Mouse (Mus musculus): ENCODE data around the gene Cpped1. TPM values are rescaled to one million over a fixed set of nuclear protein-coding genes. Genes with fewer than 3 reads are reported as not detected.

The Cpped1 gene
- total and polyA plus RNA-seq, 3 experiments: 13.6 to 34.6 (median 17.5) TPM

- TF ChIP-seq USF2 (conservative IDR thresholded peaks at IDR 0.05; ENCODE audit: low read depth, low read length): no peak
- DNase-seq (ENCODE audit: extremely low read depth): no peak
- H3K27me3 ChIP-seq (replicated peaks): no peaks in the 10 kb centered on the region
- H3K9me3 ChIP-seq (replicated peaks; ENCODE audit: low read length): no peaks in the 10 kb centered on the region
- H3K79me2 ChIP-seq (replicated peaks; ENCODE audit: control insufficient read depth, extremely low read depth, insufficient read depth, poor library complexity, severe bottlenecking): no peaks in the 10 kb centered on the region
- H3K4me1 ChIP-seq (ENCODE audit: control insufficient read depth in 1 of 2, insufficient read depth in 2 of 2): peaks cover 8 to 45% of the 10 kb centered on the region in 2 experiments
- H3K4me2 ChIP-seq (ENCODE audit: insufficient read depth, low read depth, poor library complexity, severe bottlenecking): no peak overlapping the region
- H3K4me3 ChIP-seq (replicated peaks in 1 of 3; ENCODE audit: low read depth in 2 of 3, low read length in 2 of 3, poor library complexity in 1 of 3): no peak overlapping the region
- no peak overlapping the region for H3K27ac ChIP-seq (ENCODE audit: insufficient read depth, low read depth)
- in situ Hi-C loops (cut with MboI; ENCODE audit: low pct_ligation_motif_present, low pct_unique_long_range_greater_than_20kb, low sequenced_read_pairs): loop anchor here (25.0 kb wide), 1 partner anchor 438 kb away; no protein-coding TSS in a partner anchor
- H3K9ac ChIP-seq (ENCODE audit: insufficient read depth, low read depth): no peak overlapping the region
- H3K36me3 ChIP-seq (replicated peaks in 1 of 2; ENCODE audit: control insufficient read depth in 1 of 2, insufficient read depth in 1 of 2, low read length in 1 of 2): peaks cover 2 to 48% of the 10 kb centered on the region in 2 experiments
- dilution Hi-C loops (cut with MboI; ENCODE audit: extremely low pct_ligation_motif_present, extremely low pct_unique_long_range_greater_than_20kb, low sequenced_read_pairs): no loop called here
These were observed 8.9 kb downstream of the Cpped1 start for GRCm38 (mm10) chr16:11900341-11900740.

- Histone ChIP-seq H3K9me3 (replicated peaks; ENCODE audit: low read length) (no peaks in the 10 kb centered on the region), H3K27me3 (replicated peaks) (no peaks in the 10 kb centered on the region), H3K4me1 (ENCODE audit: control insufficient read depth in 1 of 2, insufficient read depth in 2 of 2) (peaks cover 8 to 32% of the 10 kb centered on the region in 2 experiments), H3K4me3 (replicated peaks in 1 of 3; ENCODE audit: low read depth in 2 of 3, low read length in 2 of 3, poor library complexity in 1 of 3) (peak overlapping the region in 1 of 3 experiments; percentile 16), H3K4me2 (ENCODE audit: insufficient read depth, low read depth, poor library complexity, severe bottlenecking) (0 out of 2 replicates have a peak overlapping the region, but pooled peaks have one; percentile 16), H3K79me2 (replicated peaks; ENCODE audit: control insufficient read depth, extremely low read depth, insufficient read depth, poor library complexity, severe bottlenecking) (no peaks in the 10 kb centered on the region), H3K27ac (ENCODE audit: insufficient read depth, low read depth) (no peak overlapping the region), H3K36me3 (replicated peaks in 1 of 2; ENCODE audit: control insufficient read depth in 1 of 2, insufficient read depth in 1 of 2, low read length in 1 of 2) (peaks cover 0 to 41% of the 10 kb centered on the region in 2 experiments), H3K9ac (ENCODE audit: insufficient read depth, low read depth) (no peak overlapping the region)
- in situ Hi-C loops (cut with MboI; ENCODE audit: low pct_ligation_motif_present, low pct_unique_long_range_greater_than_20kb, low sequenced_read_pairs) (no loop called here), dilution Hi-C loops (cut with MboI; ENCODE audit: extremely low pct_ligation_motif_present, extremely low pct_unique_long_range_greater_than_20kb, low sequenced_read_pairs) (no loop called here)
- DNase-seq (ENCODE audit: extremely low read depth): peak; percentile 81
- TF ChIP-seq ELF1 (IDR thresholded peaks at IDR 0.05; ENCODE audit: low read depth, low read length) (peak; percentile 56), ZKSCAN1 (IDR thresholded peaks at IDR 0.05; ENCODE audit: borderline replicate concordance, low read depth, low read length) (no peak), GABPA (IDR thresholded peaks at IDR 0.05; ENCODE audit: insufficient replicate concordance, low read depth, low read length) (no peak), ZMIZ1 (IDR thresholded peaks at IDR 0.05; ENCODE audit: low read depth, low read length) (no peak), MXI1 (IDR thresholded peaks at IDR 0.05; ENCODE audit: low read depth, low read length) (no peak), ETS1 (conservative IDR thresholded peaks at IDR 0.05; ENCODE audit: low read depth, low read length) (no peak), RAD21 (IDR thresholded peaks at IDR 0.05; ENCODE audit: low read depth, low read length) (no peak), NELFE (IDR thresholded peaks at IDR 0.05; ENCODE audit: low read depth, low read length) (peak; percentile 51; the same call in 1 of the 2 replicates), ZNF384 (IDR thresholded peaks at IDR 0.05; ENCODE audit: low read depth, low read length) (no peak), IRF4 (IDR thresholded peaks at IDR 0.05; ENCODE audit: low read depth, low read length) (peak; percentile 37; the same call in 1 of the 2 replicates), CHD2 (IDR thresholded peaks at IDR 0.05; ENCODE audit: low read length) (no peak), SMC3 (IDR thresholded peaks at IDR 0.05; ENCODE audit: low read depth, low read length) (no peak), SIN3A (IDR thresholded peaks at IDR 0.05; ENCODE audit: low read length) (no peak), POLR2A (IDR thresholded peaks at IDR 0.05; ENCODE audit: low read depth, low read length) (peak; percentile 49), CTCF (conservative IDR thresholded peaks at IDR 0.05 in 1 of 2, IDR thresholded peaks at IDR 0.05 in 1 of 2; ENCODE audit: low read depth in 2 of 2, low read length in 2 of 2) (no peak), POLR2AphosphoS2 (IDR thresholded peaks at IDR 0.05; ENCODE audit: low read depth, low read length) (no peak), MAX (IDR thresholded peaks at IDR 0.05; ENCODE audit: low read length) (no peak; the same call in 1 of the 2 replicates), TBP (conservative IDR thresholded peaks at IDR 0.05; ENCODE audit: low read depth, low read length) (0 out of 2 replicates have a peak, but pooled peaks have one; percentile 39), MAFK (IDR thresholded peaks at IDR 0.05; ENCODE audit: insufficient replicate concordance, low read length) (peak; percentile 58; the same call in 1 of the 2 replicates), PAX5 (IDR thresholded peaks at IDR 0.05; ENCODE audit: low read length) (no peak), USF1 (IDR thresholded peaks at IDR 0.05; ENCODE audit: low read depth, low read length) (no peak), ZC3H11A (IDR thresholded peaks at IDR 0.05; ENCODE audit: low read depth, low read length) (no peak), JUN (IDR thresholded peaks at IDR 0.05; ENCODE audit: insufficient read depth, low read depth, low read length) (no peak), EP300 (IDR thresholded peaks at IDR 0.05; ENCODE audit: low read length) (no peak), KAT2A (IDR thresholded peaks at IDR 0.05; ENCODE audit: insufficient replicate concordance, low read length) (no peak), RCOR1 (conservative IDR thresholded peaks at IDR 0.05; ENCODE audit: low read depth, low read length) (no peak), MAZ (IDR thresholded peaks at IDR 0.05; ENCODE audit: low read depth, low read length) (no peak), JUND (conservative IDR thresholded peaks at IDR 0.05; ENCODE audit: low read depth, low read length) (no peak), USF2 (conservative IDR thresholded peaks at IDR 0.05; ENCODE audit: low read depth, low read length) (no peak), E2F4 (IDR thresholded peaks at IDR 0.05; ENCODE audit: insufficient replicate concordance, low read depth, low read length) (no peak), MYC (IDR thresholded peaks at IDR 0.05; ENCODE audit: low read depth, low read length) (no peak), TCF12 (IDR thresholded peaks at IDR 0.05; ENCODE audit: low read depth, low read length) (0 out of 2 replicates have a peak, but pooled peaks have one; percentile 25), HCFC1 (IDR thresholded peaks at IDR 0.05; ENCODE audit: low read depth, low read length) (peak; percentile 37; the same call in 1 of the 2 replicates)
These were observed 12.8 kb downstream of the Cpped1 start for GRCm38 (mm10) chr16:11896411-11896810.

All from CH12.LX (cell line).